Mouse (Mus musculus) E14TG2a.4 (cell line): ENCODE data around the gene Mon2.

ENCODE experiments used
- CTCF ChIP-seq: conservative IDR thresholded peaks from 2 replicates; pipeline ENCODE4 v1.5.1; 2014; ENCODE audit warnings: low read length
- POU5F1 ChIP-seq: IDR thresholded peaks from 2 replicates; pipeline ENCODE4 v1.6.1; 2014; ENCODE audit warnings: low read length, borderline replicate concordance

- TF ChIP-seq CTCF (no peak), POU5F1 (no peak)
These were observed 118.4 kb downstream of the Mon2 start for GRCm38 (mm10) chr10:122957918-122958317.
